Mouse (Mus musculus): ENCODE results near the gene Prss21. TPM values are rescaled to one million over a fixed set of nuclear protein-coding genes. Genes with fewer than 3 reads are reported as not detected.

Prss21 gene
- not detected in 2 replicates for polyA plus RNA-seq (2015; fragmentation: Nextera tagmentation; extraction: Ambion mirVana)

GRCm38 (mm10) chr17:23867756-23868155, at the start of gene Prss21:
Gene Prss21, plus strand, starts transcription at chr17:23868056.

GRCm38 (mm10) chr17:23829064-23829619, 38.7 kb upstream of the Prss21 start, which contains the start of gene Elob:
Gene Elob, minus strand, starts transcription at chr17:23829136.

GRCm38 (mm10) chr17:23836006-23836575, 31.8 kb upstream of the Prss21 start, which contains the start of gene Prss33:
Gene Prss33, minus strand, starts transcription at chr17:23836056.

DNA sequence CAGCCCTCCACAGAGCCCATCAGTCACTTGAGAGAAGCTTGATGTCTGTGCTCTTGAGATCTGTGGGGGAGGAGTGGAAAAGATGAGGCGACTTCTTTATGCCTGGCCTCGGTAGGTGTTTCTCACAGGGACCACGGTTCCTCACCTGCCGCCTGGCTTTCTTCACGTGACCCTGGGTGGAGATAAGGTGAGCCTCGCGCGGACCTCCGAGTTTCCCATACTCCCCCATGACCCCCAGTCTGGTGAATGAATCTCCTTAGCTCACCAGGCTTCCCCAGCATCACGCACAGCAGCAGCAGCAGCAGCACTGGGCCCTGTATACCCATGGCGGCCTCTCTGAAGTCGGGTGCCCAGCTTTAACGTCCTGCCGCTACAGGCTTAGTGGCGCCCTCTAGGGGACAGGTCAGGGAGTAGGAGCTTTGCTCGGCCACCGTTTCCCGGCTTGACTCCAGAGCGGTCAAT, 24.0 kb upstream of the Prss21 start, which contains the start of the genes Prss32 and Prss41:
Prss32 (plus strand) TSS at position 44 of the 462 bp plus-strand sequence.
Prss41 (minus strand) TSS at position 361 of the 462 bp plus-strand sequence.

GRCm38 (mm10) chr17:23880576-23880975, 12.7 kb downstream of the Prss21 start, which contains the start of the genes Dcpp1 and Dcpp2:
Gene Dcpp1, plus strand, starts transcription at chr17:23880876.
Gene Dcpp2, plus strand, starts transcription at chr17:23880880.

GRCm38 (mm10) chr17:23917158-23917557, 49.3 kb downstream of the Prss21 start, which contains the start of gene Dcpp3:
Gene Dcpp3, plus strand, starts transcription at chr17:23917458.

Small RNAs within 50 kb of the gene (microRNA-seq; reads per million reads assigned to microRNA genes)
- gene Mir5125 (ENCODE audit: borderline replicate concordance, insufficient number of aligned reads), result not detected

Other genes starting within 250 kb of the Prss21 start
- gene Mmp25, start 222.8 kb upstream of the Prss21 start, polyA plus RNA-seq (2015; fragmentation: Nextera tagmentation; extraction: Ambion mirVana), result 0.25 and 0.30 TPM in 2 replicates
- gene Bicdl2, start 207.6 kb upstream of the Prss21 start, polyA plus RNA-seq (2015; fragmentation: Nextera tagmentation; extraction: Ambion mirVana), result 0.30 TPM in 1 of 2 replicates, not detected in the other
- 122 and 166 TPM in 2 replicates for gene Hcfc1r1, start 194.5 kb upstream of the Prss21 start, polyA plus RNA-seq (2015; fragmentation: Nextera tagmentation; extraction: Ambion mirVana)
- gene Thoc6, start 194.2 kb upstream of the Prss21 start, polyA plus RNA-seq (2015; fragmentation: Nextera tagmentation; extraction: Ambion mirVana), result 19.0 and 25.0 TPM in 2 replicates
- gene Tnfrsf12a, start 190.6 kb upstream of the Prss21 start, polyA plus RNA-seq (2015; fragmentation: Nextera tagmentation; extraction: Ambion mirVana), result 61.5 and 84.3 TPM in 2 replicates
- 0.36 and 3.4 TPM in 2 replicates for gene Cldn6, start 188.8 kb upstream of the Prss21 start, polyA plus RNA-seq (2015; fragmentation: Nextera tagmentation; extraction: Ambion mirVana)
- gene Cldn9, start 184.0 kb upstream of the Prss21 start, polyA plus RNA-seq (2015; fragmentation: Nextera tagmentation; extraction: Ambion mirVana), result 1.0 and 3.0 TPM in 2 replicates
- gene 1520401A03Rik, start 145.3 kb upstream of the Prss21 start, polyA plus RNA-seq (2015; fragmentation: Nextera tagmentation; extraction: Ambion mirVana), result 1.2 and 3.5 TPM in 2 replicates
- gene Pkmyt1, start 141.7 kb upstream of the Prss21 start, polyA plus RNA-seq (2015; fragmentation: Nextera tagmentation; extraction: Ambion mirVana), result 12.8 and 16.6 TPM in 2 replicates
- gene Paqr4, start 127.2 kb upstream of the Prss21 start, polyA plus RNA-seq (2015; fragmentation: Nextera tagmentation; extraction: Ambion mirVana), result 17.0 and 21.6 TPM in 2 replicates
- gene Kremen2, start 122.2 kb upstream of the Prss21 start, polyA plus RNA-seq (2015; fragmentation: Nextera tagmentation; extraction: Ambion mirVana), result 0.19 and 0.54 TPM in 2 replicates
- 51.5 and 54.6 TPM in 2 replicates for gene Flywch1, start 96.5 kb upstream of the Prss21 start, polyA plus RNA-seq (2015; fragmentation: Nextera tagmentation; extraction: Ambion mirVana)
- 28.8 and 51.4 TPM in 2 replicates for gene Flywch2, start 82.0 kb upstream of the Prss21 start, polyA plus RNA-seq (2015; fragmentation: Nextera tagmentation; extraction: Ambion mirVana)
- 291 and 447 TPM in 2 replicates for gene Srrm2, start 77.5 kb upstream of the Prss21 start, polyA plus RNA-seq (2015; fragmentation: Nextera tagmentation; extraction: Ambion mirVana)
- 1,156 and 1,274 TPM in 2 replicates for gene Elob, start 38.9 kb upstream of the Prss21 start, polyA plus RNA-seq (2015; fragmentation: Nextera tagmentation; extraction: Ambion mirVana)
- gene Prss33, start 32.0 kb upstream of the Prss21 start, polyA plus RNA-seq (2015; fragmentation: Nextera tagmentation; extraction: Ambion mirVana), result not detected in 2 replicates
- not detected in 2 replicates for gene Prss32, start 24.2 kb upstream of the Prss21 start, polyA plus RNA-seq (2015; fragmentation: Nextera tagmentation; extraction: Ambion mirVana)
- 0.52 and 0.57 TPM in 2 replicates for gene Prss41, start 23.9 kb upstream of the Prss21 start, polyA plus RNA-seq (2015; fragmentation: Nextera tagmentation; extraction: Ambion mirVana)
- gene Dcpp1, start 12.8 kb downstream of the Prss21 start, polyA plus RNA-seq (2015; fragmentation: Nextera tagmentation; extraction: Ambion mirVana), result not detected in 2 replicates
- gene Dcpp2, start 12.8 kb downstream of the Prss21 start, polyA plus RNA-seq (2015; fragmentation: Nextera tagmentation; extraction: Ambion mirVana), result not detected in 2 replicates
- not detected in 2 replicates for gene Dcpp3, start 49.4 kb downstream of the Prss21 start, polyA plus RNA-seq (2015; fragmentation: Nextera tagmentation; extraction: Ambion mirVana)
- not detected in 2 replicates for gene Sbp, start 73.6 kb downstream of the Prss21 start, polyA plus RNA-seq (2015; fragmentation: Nextera tagmentation; extraction: Ambion mirVana)
- not detected in 2 replicates for gene Sbpl, start 87.2 kb downstream of the Prss21 start, polyA plus RNA-seq (2015; fragmentation: Nextera tagmentation; extraction: Ambion mirVana)
- gene Prss30, start 112.5 kb downstream of the Prss21 start, polyA plus RNA-seq (2015; fragmentation: Nextera tagmentation; extraction: Ambion mirVana), result 0.14 TPM in 1 of 2 replicates, not detected in the other
- not detected in 2 replicates for gene Prss22, start 130.0 kb downstream of the Prss21 start, polyA plus RNA-seq (2015; fragmentation: Nextera tagmentation; extraction: Ambion mirVana)
- gene Prss27, start 170.1 kb downstream of the Prss21 start, polyA plus RNA-seq (2015; fragmentation: Nextera tagmentation; extraction: Ambion mirVana), result 0.18 and 0.22 TPM in 2 replicates
- 32.3 and 32.9 TPM in 2 replicates for gene Kctd5, start 205.4 kb downstream of the Prss21 start, polyA plus RNA-seq (2015; fragmentation: Nextera tagmentation; extraction: Ambion mirVana)